Mouse (Mus musculus) neural tube, embryonic 14.5 days (tissue): ENCODE results near the gene Catsper4. TPM values are rescaled to one million over a fixed set of nuclear protein-coding genes. Genes with fewer than 3 reads are reported as not detected.
A peak's percentile ranks its signal among the peaks of the same experiment; 100 is the strongest.

Experiments used
- ATAC-seq: fragments of 200-750 bp; cut with Nextera tagmentation; 2 replicates; pipeline ENCODE4 v1.8.0; 2017; ENCODE audit warnings: low read depth, mild to moderate bottlenecking, moderate TSS enrichment, moderate library complexity
- H3K27ac ChIP-seq: fragments of 300-500 bp; sonication (generic); 2 replicates; pipeline ENCODE4 v1.5.1; 2014; ENCODE audit warnings: low read depth, mild to moderate bottlenecking, control low read depth, low read length, moderate library complexity, mixed read lengths
- H3K27me3 ChIP-seq: fragments of 300-500 bp; sonication (generic); 2 replicates; pipeline ENCODE4 v1.6.1; 2014; ENCODE audit warnings: low read length; ENCODE audit not compliant: control insufficient read depth, insufficient read depth
- H3K36me3 ChIP-seq: fragments of 300-500 bp; sonication (generic); 2 replicates; pipeline ENCODE4 v1.6.1; 2014; ENCODE audit warnings: low read length, mixed read lengths; ENCODE audit not compliant: control insufficient read depth, insufficient read depth
- H3K4me1 ChIP-seq: fragments of 300-500 bp; sonication (generic); 2 replicates; pipeline ENCODE4 v1.6.1; 2014; ENCODE audit warnings: low read length; ENCODE audit not compliant: control insufficient read depth, insufficient read depth
- H3K4me2 ChIP-seq: fragments of 300-500 bp; sonication (generic); 2 replicates; pipeline ENCODE4 v1.6.1; 2014; ENCODE audit warnings: mild to moderate bottlenecking, low read depth, low read length, control low read depth
- H3K4me3 ChIP-seq: fragments of 300-500 bp; sonication (generic); 2 replicates; pipeline ENCODE4 v1.5.1; 2014; ENCODE audit warnings: low read depth, low read length, control low read depth, mixed read lengths
- H3K9ac ChIP-seq: fragments of 300-500 bp; sonication (generic); replicated peaks from 2 replicates; pipeline ENCODE4 v1.6.1; 2014; ENCODE audit warnings: low read depth, mild to moderate bottlenecking, control low read depth, low read length, mixed read lengths
- H3K9me3 ChIP-seq: fragments of 300-500 bp; sonication (generic); 2 replicates; pipeline ENCODE4 v1.6.1; 2016; ENCODE audit warnings: low read length; ENCODE audit not compliant: control insufficient read depth
- WGBS: fragments of 180-500 bp; shearing (Covaris S2); extraction: QIAGEN DNeasy Blood & Tissue Kit; methylation state at CpG from one replicate; pipeline ENCODE4 v1.1.7; 2014; 5-methylcytosine and 5-hydroxymethylcytosine counted together
- polyA plus RNA-seq: library from polyadenylated mRNA; unstranded; fragments of >200 nt; fragmentation: Nextera tagmentation; extraction: Ambion mirVana; gene quantifications from 2 replicates; pipeline ENCODE4 v1.2.1, GENCODE M21; 2014

Catsper4 gene
- polyA plus RNA-seq, 1 experiment from 2014 or later = not detected

DNA sequence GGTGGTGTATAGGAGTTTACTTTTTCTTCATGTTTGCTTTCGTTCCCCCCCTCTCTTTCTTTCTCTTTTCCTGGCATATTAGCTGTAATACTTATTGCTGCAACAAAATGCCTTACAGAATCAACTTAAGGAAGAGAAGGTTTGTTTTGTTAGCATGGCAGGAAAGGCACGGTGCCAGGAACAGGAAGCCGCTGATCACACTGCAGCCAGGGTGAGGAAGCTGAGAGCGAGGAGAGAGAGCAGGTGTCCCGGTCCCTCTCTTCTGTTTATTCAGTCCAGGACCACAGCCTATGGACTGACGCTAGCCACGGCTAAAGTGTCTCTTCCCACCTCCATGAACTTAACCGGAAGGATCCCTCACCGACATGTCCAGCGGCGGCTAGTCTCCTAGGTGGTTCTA, 31.2 kb upstream of the Catsper4 start:
- Histone ChIP-seq H3K9me3 (no peaks in the 10 kb centered on the region), H3K4me1 (peaks cover 7% of the 10 kb centered on the region; the same call in 1 of the 2 replicates), H3K27ac (no peak overlapping the region), H3K9ac (no peak overlapping the region), H3K4me2 (no peak overlapping the region), H3K36me3 (no peaks in the 10 kb centered on the region), H3K27me3 (peaks cover 7% of the 10 kb centered on the region; the same call in 1 of the 2 replicates), H3K4me3 (no peak overlapping the region)
- ATAC-seq = no peak
- WGBS = 67% methylated on average over 11 of the region's 11 CpGs

DNA sequence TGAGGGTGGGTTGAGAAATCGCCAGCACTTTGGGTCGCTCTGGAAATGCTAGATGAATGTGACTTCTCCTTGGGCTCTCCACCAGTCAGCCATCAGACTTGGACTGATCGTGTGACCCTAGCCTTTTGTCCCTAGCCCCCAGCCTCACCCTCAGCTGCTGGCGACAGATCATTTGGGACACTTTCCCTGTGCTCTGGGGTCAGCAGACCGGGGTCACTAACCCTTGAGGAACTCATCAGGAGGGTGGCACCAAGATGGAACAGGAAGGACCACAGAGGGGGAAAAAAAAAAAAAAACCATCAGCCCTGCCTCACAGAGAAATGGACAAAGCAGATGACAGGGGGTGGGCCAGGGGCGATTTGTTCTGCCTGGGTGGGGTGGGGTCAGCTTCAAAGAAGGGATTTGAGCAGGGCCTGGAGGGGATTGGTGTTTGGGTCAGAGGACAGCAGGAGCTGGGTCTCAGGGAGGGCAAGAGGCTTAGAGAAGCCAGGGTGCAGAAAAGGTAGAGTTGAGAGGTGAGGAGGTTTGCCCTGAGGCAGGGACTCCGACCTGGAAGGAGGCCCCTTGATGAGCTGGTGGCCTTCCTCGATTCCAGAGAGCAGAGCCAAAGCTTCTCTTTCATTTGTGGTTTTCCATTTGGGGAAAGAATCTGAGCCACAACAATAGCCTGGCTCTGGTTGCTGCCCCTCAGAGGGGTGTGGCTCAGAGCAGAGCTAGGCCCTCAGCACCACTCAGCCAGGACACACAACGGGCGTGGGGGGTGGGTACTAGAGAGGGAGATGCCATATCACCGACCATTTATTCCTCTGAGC, 30.2 kb upstream of the Catsper4 start:
- Histone ChIP-seq H3K9me3 (no peaks in the 10 kb centered on the region), H3K36me3 (no peaks in the 10 kb centered on the region), H3K4me3 (no peak overlapping the region), H3K4me1 (peaks cover 12% of the 10 kb centered on the region; the same call in 1 of the 2 replicates), H3K4me2 (no peak overlapping the region), H3K9ac (no peak overlapping the region), H3K27ac (no peak overlapping the region), H3K27me3 (peaks cover 15% of the 10 kb centered on the region)
- 8% methylated on average over 11 of the region's 11 CpGs for WGBS
- no peak for ATAC-seq

DNA sequence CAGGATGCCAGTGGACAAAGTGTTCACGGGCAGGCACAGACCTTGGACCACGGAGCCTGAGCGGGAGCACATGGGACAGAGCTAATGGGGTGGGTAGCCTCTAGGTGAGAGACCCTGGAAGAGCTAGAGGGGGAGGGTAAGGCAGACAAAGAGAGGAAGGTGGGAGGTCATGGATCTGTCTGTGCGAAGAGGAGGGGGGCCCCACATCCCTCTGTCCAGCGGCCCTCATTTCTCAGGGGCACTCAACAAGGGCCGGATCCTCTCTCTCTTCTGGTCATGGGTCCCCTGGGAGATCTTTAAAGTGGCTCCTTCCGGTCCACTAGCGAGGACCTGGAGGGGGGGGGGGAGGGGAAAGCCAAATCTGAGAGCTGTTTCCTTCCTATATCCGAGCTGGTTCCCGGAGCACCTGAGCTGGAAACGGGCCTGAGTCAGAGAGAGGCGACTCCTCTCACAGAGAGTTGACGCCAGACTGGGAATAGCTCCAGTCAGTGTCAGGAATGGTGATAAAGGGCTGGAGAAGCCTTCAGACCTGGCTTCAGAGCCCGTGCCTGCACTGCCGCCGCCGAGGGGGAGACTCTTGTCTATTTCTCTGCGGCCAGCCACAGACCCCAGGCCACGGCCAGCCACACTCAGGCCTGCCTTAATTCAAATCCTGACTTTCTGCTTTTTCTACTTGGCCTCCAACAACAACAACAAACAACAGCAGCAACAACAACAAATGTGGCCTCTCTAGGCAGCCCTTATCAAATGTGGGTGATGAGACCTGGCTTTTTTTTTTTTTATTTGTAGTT, 29.4 kb upstream of the Catsper4 start:
- WGBS = 6% methylated on average over 18 of the region's 19 CpGs
- Histone ChIP-seq H3K4me1 (peaks cover 12% of the 10 kb centered on the region; the same call in 1 of the 2 replicates), H3K9me3 (no peaks in the 10 kb centered on the region), H3K27me3 (peaks cover 15% of the 10 kb centered on the region), H3K27ac (no peak overlapping the region), H3K4me2 (no peak overlapping the region), H3K9ac (no peak overlapping the region), H3K36me3 (no peaks in the 10 kb centered on the region), H3K4me3 (no peak overlapping the region)
- no peak for ATAC-seq

DNA sequence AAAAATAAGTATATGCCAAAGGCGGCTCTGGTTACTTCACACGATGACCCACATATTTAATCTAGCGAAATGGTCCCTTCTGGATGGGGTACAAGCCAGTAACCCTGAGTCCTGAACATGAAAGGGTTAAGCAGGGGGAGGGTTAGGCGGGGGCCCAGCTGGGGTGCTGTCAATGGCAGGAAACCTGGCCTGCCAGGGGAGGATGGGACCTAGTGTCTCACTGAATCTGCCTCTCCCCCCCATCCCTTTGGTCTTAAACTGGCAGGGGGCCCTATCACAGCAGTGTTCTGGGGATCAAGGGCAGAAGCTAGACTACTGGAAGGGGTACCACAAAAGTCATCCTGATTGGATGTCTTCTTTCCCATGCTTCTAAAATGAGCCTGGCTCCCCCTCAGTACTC, 28.7 kb upstream of the Catsper4 start:
- no peak for ATAC-seq
- Histone ChIP-seq H3K4me3 (no peak overlapping the region), H3K27me3 (peaks cover 15% of the 10 kb centered on the region), H3K36me3 (no peaks in the 10 kb centered on the region), H3K4me1 (peaks cover 13% of the 10 kb centered on the region; the same call in 1 of the 2 replicates), H3K27ac (no peak overlapping the region), H3K9me3 (no peaks in the 10 kb centered on the region), H3K9ac (no peak overlapping the region), H3K4me2 (no peak overlapping the region)
- WGBS = 20% methylated on average over 4 of the region's 4 CpGs

DNA sequence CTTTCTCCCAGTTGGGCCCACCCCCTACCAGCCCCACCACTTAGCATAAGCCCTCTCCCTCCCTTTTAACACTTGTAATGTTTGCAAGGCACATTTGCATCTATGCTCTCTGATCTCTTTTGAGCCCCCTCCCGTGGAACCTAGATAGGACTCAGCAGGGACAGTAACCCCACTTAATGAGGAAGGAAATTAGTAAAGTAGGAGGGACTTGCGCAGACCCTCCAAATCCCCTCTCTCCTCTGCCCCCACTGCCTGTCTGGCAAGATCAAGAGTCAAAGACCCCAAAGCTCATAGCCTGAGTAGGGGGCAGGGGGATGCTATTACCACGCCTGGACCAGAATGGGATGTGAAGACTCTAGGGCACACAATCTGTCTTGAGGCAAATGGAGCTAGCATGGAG, 27.7 kb upstream of the Catsper4 start:
- Histone ChIP-seq H3K9ac (no peak overlapping the region), H3K4me3 (no peak overlapping the region), H3K36me3 (no peaks in the 10 kb centered on the region), H3K27ac (no peak overlapping the region), H3K9me3 (no peaks in the 10 kb centered on the region), H3K27me3 (peaks cover 23% of the 10 kb centered on the region), H3K4me2 (no peak overlapping the region), H3K4me1 (peaks cover 16% of the 10 kb centered on the region; the same call in 1 of the 2 replicates)
- 16% methylated on average over 3 of the region's 3 CpGs for whole genome bisulfite sequencing
- no peak for ATAC-seq

DNA sequence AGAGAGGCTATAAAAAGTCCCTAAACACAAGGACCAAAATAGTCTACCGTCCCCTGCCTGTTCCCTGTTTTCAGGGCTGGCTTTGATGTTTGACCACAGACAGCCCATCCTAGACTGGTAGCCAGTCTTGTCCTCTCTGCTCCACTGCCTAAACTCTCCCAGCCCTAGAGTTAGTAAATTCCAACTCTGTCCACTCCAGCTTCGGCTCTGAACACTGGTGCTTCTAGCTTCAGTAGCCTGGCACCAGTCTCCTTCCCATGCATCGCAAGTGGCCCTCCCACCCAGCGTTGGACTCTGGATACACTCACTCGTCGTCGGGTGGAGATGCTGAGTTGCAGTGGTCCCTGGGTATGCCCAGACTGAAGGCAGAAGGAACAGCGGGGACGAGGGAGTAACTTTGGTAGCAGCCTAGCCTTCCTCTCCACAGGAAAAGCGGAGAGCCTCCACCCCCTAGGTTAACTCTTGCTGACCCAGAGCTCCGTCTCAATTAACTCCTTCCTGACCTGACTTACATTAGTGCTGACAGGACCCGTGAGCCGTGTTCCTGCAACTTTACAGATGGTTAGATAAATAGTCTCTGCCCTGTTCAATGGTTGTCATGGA, 26.6 kb upstream of the Catsper4 start, which contains the start of gene Grrp1:
TSS of gene Grrp1 (minus strand) at position 385 of the 603 bp plus-strand sequence.
- H3K9me3 ChIP-seq = no peaks in the 10 kb centered on the region
- under 1% methylated on average over 13 of the region's 13 CpGs for WGBS
- H3K4me1 ChIP-seq = peaks cover 16% of the 10 kb centered on the region; the same call in 1 of the 2 replicates
- peaks cover 23% of the 10 kb centered on the region for H3K27me3 ChIP-seq
- 0 out of 2 replicates have a peak within 1 kb of the TSS, but pooled peaks have one; percentile 16 for H3K27ac ChIP-seq
- ATAC-seq = no peak
- H3K36me3 ChIP-seq = no peaks in the 10 kb centered on the region
- peak within 1 kb of the TSS; percentile 17 for H3K4me3 ChIP-seq
- peak within 1 kb of the TSS; percentile 71 for H3K4me2 ChIP-seq
- H3K9ac ChIP-seq = no peak within 1 kb of the TSS

DNA sequence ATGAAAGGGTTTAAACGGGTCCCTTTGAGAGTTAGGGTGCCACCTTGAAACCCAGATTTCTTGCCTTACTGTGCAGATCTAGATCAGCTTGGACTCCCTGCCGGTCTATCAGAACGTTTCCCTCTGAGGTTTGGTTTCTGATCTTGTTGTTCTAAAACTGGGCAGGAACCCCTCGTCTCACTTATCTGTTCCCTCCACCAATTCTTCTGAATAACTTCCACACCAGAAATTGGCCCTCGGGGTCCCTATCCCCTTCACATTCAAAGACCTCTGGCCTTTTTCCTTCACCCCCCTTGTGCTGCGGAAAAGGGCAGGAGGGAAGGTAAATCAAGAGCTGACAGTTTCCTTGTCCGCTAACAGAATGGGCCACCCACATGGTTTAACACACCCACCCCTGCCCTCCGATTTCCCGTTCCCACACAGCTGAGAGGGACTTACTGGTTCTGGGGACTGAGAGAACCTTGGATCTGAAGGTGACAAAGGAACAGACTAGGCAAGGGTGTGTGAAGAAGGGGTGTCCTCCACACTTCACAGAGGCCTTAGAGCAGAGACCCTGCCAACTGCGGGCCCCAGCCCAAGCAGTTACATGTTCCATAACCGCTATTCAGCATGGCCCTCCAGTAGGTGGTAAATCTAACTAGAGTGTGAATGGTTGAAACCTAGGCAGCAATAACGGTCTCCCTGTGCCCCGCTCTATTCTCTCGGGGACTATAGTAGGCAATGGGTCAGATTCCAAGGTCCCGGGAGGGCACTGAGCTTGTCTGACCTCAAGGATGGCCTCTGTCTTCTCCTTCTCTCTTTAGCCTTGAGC, 25.9 kb upstream of the Catsper4 start:
- Histone ChIP-seq H3K27me3 (peaks cover 23% of the 10 kb centered on the region), H3K9ac (no peak overlapping the region), H3K27ac (peak overlapping the region; percentile 16; the same call in 1 of the 2 replicates), H3K9me3 (no peaks in the 10 kb centered on the region), H3K4me3 (peak overlapping the region; percentile 17), H3K4me1 (peaks cover 16% of the 10 kb centered on the region; the same call in 1 of the 2 replicates), H3K36me3 (no peaks in the 10 kb centered on the region), H3K4me2 (peak overlapping the region; percentile 71)
- no peak for ATAC-seq
- WGBS = 2% methylated on average over 15 of the region's 15 CpGs
